Mouse (Mus musculus) lung, adult 2 months (tissue): Measurements from ENCODE around the gene Mcm8.

ENCODE experiments used
- CTCF ChIP-seq: fragments of 200-500 bp; IDR thresholded peaks from 2 replicates; pipeline ENCODE4 v1.5.1; 2011; ENCODE audit warnings: mild to moderate bottlenecking, low read length, control low read depth; ENCODE audit not compliant: insufficient read depth
- POLR2A ChIP-seq: fragments of 200-500 bp; IDR thresholded peaks from 2 replicates; pipeline ENCODE4 v1.6.1; 2011; ENCODE audit warnings: low read depth, mild to moderate bottlenecking, control low read depth, low read length, borderline replicate concordance; ENCODE audit errors: extremely low read depth

- TF ChIP-seq CTCF = no peak
- TF ChIP-seq POLR2A = no peak
Observed at GRCm38 (mm10) chr2:132847581-132847980, 31.6 kb downstream of the Mcm8 start.
